Mouse (Mus musculus) limb, embryonic 12.5 days (tissue): ENCODE measurements around the gene Tnrc6c. TPM values are rescaled to one million over a fixed set of nuclear protein-coding genes. Genes with fewer than 3 reads are reported as not detected.
"Not testable (repeated sequence)": the region's sequence is repeated elsewhere in the genome, so short reads cannot be mapped to it uniquely, and the experiment has no call there.

ENCODE experiments used
- ATAC-seq: fragments of 200-750 bp; cut with Nextera tagmentation; 2 replicates; pipeline ENCODE4 v1.8.0; 2017; ENCODE audit warnings: low read depth, moderate TSS enrichment; ENCODE audit not compliant: insufficient number of reproducible peaks, insufficient read depth, low FRiP score, low TSS enrichment
- H3K27ac ChIP-seq: fragments of 300-500 bp; sonication (generic); 2 replicates; pipeline ENCODE4 v1.5.1; 2016; ENCODE audit warnings: mild to moderate bottlenecking, moderate library complexity
- H3K27me3 ChIP-seq: fragments of 300-500 bp; sonication (generic); 2 replicates; pipeline ENCODE4 v1.6.1; 2016; ENCODE audit warnings: mild to moderate bottlenecking, moderate library complexity
- H3K36me3 ChIP-seq: fragments of 300-500 bp; sonication (generic); 2 replicates; pipeline ENCODE4 v1.6.1; 2016; ENCODE audit warnings: mild to moderate bottlenecking, moderate library complexity
- H3K4me1 ChIP-seq: fragments of 300-500 bp; sonication (generic); replicated peaks from 2 replicates; pipeline ENCODE4 v1.6.1; 2016
- H3K4me2 ChIP-seq: fragments of 300-500 bp; sonication (generic); 2 replicates; pipeline ENCODE4 v1.6.1; 2016; ENCODE audit warnings: mild to moderate bottlenecking, moderate library complexity
- H3K4me3 ChIP-seq: fragments of 300-500 bp; sonication (generic); replicated peaks from 2 replicates; pipeline ENCODE4 v1.5.1; 2016; ENCODE audit warnings: mild to moderate bottlenecking
- H3K9ac ChIP-seq: fragments of 300-500 bp; sonication (generic); replicated peaks from 2 replicates; pipeline ENCODE4 v1.6.1; 2016; ENCODE audit warnings: mild to moderate bottlenecking, moderate library complexity
- H3K9me3 ChIP-seq: fragments of 300-500 bp; sonication (generic); 2 replicates; pipeline ENCODE4 v1.6.1; 2016; ENCODE audit warnings: mild to moderate bottlenecking, moderate library complexity
- WGBS: fragments of 180-500 bp; shearing (Covaris S2); methylation state at CpG from one replicate; pipeline ENCODE4 v1.1.7; 2016; 5-methylcytosine and 5-hydroxymethylcytosine counted together
- polyA plus RNA-seq: library from polyadenylated mRNA; unstranded; fragments of >200 nt; fragmentation: Nextera tagmentation; extraction: Ambion mirVana; gene quantifications from 2 replicates; pipeline ENCODE4 v1.2.1, GENCODE M21; 2016

Gene Tnrc6c
- polyA plus RNA-seq, 1 experiment from 2014 or later = 22.6 TPM

GRCm38 (mm10) chr11:117780582-117781111 lies 126.6 kb downstream of the Tnrc6c start:
- Histone ChIP-seq H3K4me2 (peak overlapping the region; percentile 98), H3K9ac (peak overlapping the region; percentile 70; the same call in 1 of the 2 replicates), H3K27ac (peak overlapping the region; percentile 86), H3K9me3 (no peaks in the 10 kb centered on the region), H3K36me3 (peaks cover 25% of the 10 kb centered on the region), H3K4me3 (peak overlapping the region; percentile 54), H3K27me3 (peaks cover 32% of the 10 kb centered on the region), H3K4me1 (peaks cover 52% of the 10 kb centered on the region)
- peak; percentile 74 for ATAC-seq
- 1% methylated on average over 19 of the region's 19 CpGs for WGBS

- H3K4me1 ChIP-seq = peaks cover 52% of the 10 kb centered on the region
- peak overlapping the region; percentile 54 for H3K4me3 ChIP-seq
Observed at GRCm38 (mm10) chr11:117781199-117781821, 127.2 kb downstream of the Tnrc6c start.

GRCm38 (mm10) chr11:117781993-117782704 lies 128.1 kb downstream of the Tnrc6c start, which contains the start of the genes Tmc8 and Tmc6:
TSS of gene Tmc8 (plus strand) at chr11:117782076.
TSS of gene Tmc6 (minus strand) at chr11:117782198.
- Histone ChIP-seq H3K9me3 (no peaks in the 10 kb centered on the region), H3K4me1 (peaks cover 52% of the 10 kb centered on the region), H3K4me3 (peak within 1 kb of the TSS; percentile 54), H3K36me3 (peaks cover 11% of the 10 kb centered on the region), H3K27ac (peak within 1 kb of the TSS; percentile 60), H3K4me2 (peak within 1 kb of the TSS; percentile 98), H3K9ac (peak within 1 kb of the TSS; percentile 37; the same call in 1 of the 2 replicates), H3K27me3 (peaks cover 32% of the 10 kb centered on the region)
- WGBS = 50% methylated on average over 24 of the region's 24 CpGs
- ATAC-seq = no peak

More at GRCm38 (mm10) chr11:117781199-117781821, 127.2 kb downstream of the Tnrc6c start:
- 23% methylated on average over 18 of the region's 18 CpGs for WGBS
- Histone ChIP-seq H3K27ac (peak overlapping the region; percentile 60), H3K4me2 (peak overlapping the region; percentile 98), H3K9me3 (no peaks in the 10 kb centered on the region), H3K9ac (no peak overlapping the region), H3K36me3 (peaks cover 18% of the 10 kb centered on the region), H3K27me3 (peaks cover 32% of the 10 kb centered on the region)
- no peak for ATAC-seq

- H3K9ac ChIP-seq = peak overlapping the region; percentile 37; the same call in 1 of the 2 replicates
Observed at GRCm38 (mm10) chr11:117782705-117783034, 128.6 kb downstream of the Tnrc6c start.

GRCm38 (mm10) chr11:117783089-117783488 lies 129.0 kb downstream of the Tnrc6c start:
- no peaks in the 10 kb centered on the region for H3K9me3 ChIP-seq
- H3K9ac ChIP-seq = peak overlapping the region; percentile 37; the same call in 1 of the 2 replicates
- H3K36me3 ChIP-seq = peaks cover 2% of the 10 kb centered on the region; the same call in 1 of the 2 replicates
- H3K4me3 ChIP-seq = peak overlapping the region; percentile 35
- no peak overlapping the region for H3K27ac ChIP-seq
- peak overlapping the region; percentile 64 for H3K4me2 ChIP-seq
- 6% methylated on average over 31 of the region's 31 CpGs for WGBS
- peaks cover 32% of the 10 kb centered on the region for H3K27me3 ChIP-seq
- peaks cover 51% of the 10 kb centered on the region for H3K4me1 ChIP-seq
- no peak for ATAC-seq

More at GRCm38 (mm10) chr11:117782705-117783034, 128.6 kb downstream of the Tnrc6c start:
- WGBS = 50% methylated on average over 9 of the region's 9 CpGs
- Histone ChIP-seq H3K4me2 (peak overlapping the region; percentile 64), H3K9me3 (no peaks in the 10 kb centered on the region), H3K4me3 (peak overlapping the region; percentile 35), H3K27me3 (peaks cover 32% of the 10 kb centered on the region), H3K36me3 (peaks cover 6% of the 10 kb centered on the region), H3K4me1 (peaks cover 52% of the 10 kb centered on the region), H3K27ac (no peak overlapping the region)
- ATAC-seq = no peak

GRCm38 (mm10) chr11:117783683-117784309 lies 129.7 kb downstream of the Tnrc6c start:
- Histone ChIP-seq H3K9ac (peak overlapping the region; percentile 37; the same call in 1 of the 2 replicates), H3K4me2 (peak overlapping the region; percentile 64), H3K27me3 (peaks cover 32% of the 10 kb centered on the region), H3K36me3 (no peaks in the 10 kb centered on the region), H3K4me1 (peaks cover 44% of the 10 kb centered on the region), H3K4me3 (peak overlapping the region; percentile 35), H3K27ac (no peak overlapping the region), H3K9me3 (no peaks in the 10 kb centered on the region)
- WGBS = 42% methylated on average over 10 of the region's 10 CpGs
- no peak for ATAC-seq

- Histone ChIP-seq H3K36me3 (no peaks in the 10 kb centered on the region), H3K9me3 (no peaks in the 10 kb centered on the region), H3K4me1 (peaks cover 34% of the 10 kb centered on the region), H3K4me3 (no peak overlapping the region), H3K27me3 (peaks cover 37% of the 10 kb centered on the region), H3K27ac (no peak overlapping the region), H3K9ac (no peak overlapping the region), H3K4me2 (no peak overlapping the region)
- ATAC-seq = no peak
- WGBS = 6% methylated on average over 10 of the region's 10 CpGs
Observed at GRCm38 (mm10) chr11:117786294-117786693, 132.2 kb downstream of the Tnrc6c start.

- H3K9ac ChIP-seq, H3K4me2 ChIP-seq, H3K36me3 ChIP-seq, H3K27ac ChIP-seq, H3K9me3 ChIP-seq, H3K4me3 ChIP-seq, ATAC-seq: not testable (repeated sequence)
- peaks cover 25% of the 10 kb centered on the region for H3K4me1 ChIP-seq
- peaks cover 21% of the 10 kb centered on the region for H3K27me3 ChIP-seq
- 89% methylated on average over 7 of the region's 7 CpGs for WGBS
Observed at GRCm38 (mm10) chr11:117788481-117788880, 134.4 kb downstream of the Tnrc6c start.

GRCm38 (mm10) chr11:117790286-117790685 lies 136.2 kb downstream of the Tnrc6c start:
- H3K27me3 ChIP-seq = peaks cover 10% of the 10 kb centered on the region
- no peaks in the 10 kb centered on the region for H3K36me3 ChIP-seq
- no peak for ATAC-seq
- no peak overlapping the region for H3K27ac ChIP-seq
- H3K4me2 ChIP-seq = peak overlapping the region; percentile 40
- no peaks in the 10 kb centered on the region for H3K9me3 ChIP-seq
- H3K4me1 ChIP-seq = peaks cover 26% of the 10 kb centered on the region
- WGBS = 6% methylated on average over 14 of the region's 14 CpGs
- H3K4me3 ChIP-seq = no peak overlapping the region; the same call in 1 of the 2 replicates
- H3K9ac ChIP-seq = no peak overlapping the region

GRCm38 (mm10) chr11:117790703-117791440 lies 136.8 kb downstream of the Tnrc6c start:
- 25% methylated on average over 23 of the region's 23 CpGs for WGBS
- no peak for ATAC-seq
- H3K9ac ChIP-seq = no peak overlapping the region
- H3K27me3 ChIP-seq = peaks cover 10% of the 10 kb centered on the region
- H3K9me3 ChIP-seq = no peaks in the 10 kb centered on the region
- H3K36me3 ChIP-seq = no peaks in the 10 kb centered on the region
- H3K4me3 ChIP-seq = no peak overlapping the region; the same call in 1 of the 2 replicates
- H3K27ac ChIP-seq = 0 out of 2 replicates have a peak overlapping the region, but pooled peaks have one; percentile 5
- peak overlapping the region; percentile 40 for H3K4me2 ChIP-seq
- H3K4me1 ChIP-seq = peaks cover 26% of the 10 kb centered on the region
